In genomic region chr11:116627072-116628020, GRCm38 (mm10) we compare ENCODE assay signal across 2 mouse cellular contexts.
A peak's percentile ranks its signal among the peaks of the same experiment; 100 is the strongest.
TF ChIP-seq lines count a peak whose summit lies in the region.

No protein-coding gene starts in this region.

TF ChIP-seq in C2C12, 6 proteins besides CTCF, POLR2A, EP300 and RAD21 (continued from another document):
- TF ChIP-seq USF1 (IDR thresholded peaks at IDR 0.05; ENCODE audit: low read depth) (no peak), CEBPB (IDR thresholded peaks at IDR 0.05; ENCODE audit: low read depth) (no peak), MAX (IDR thresholded peaks at IDR 0.05) (no peak), MYOD1 (IDR thresholded peaks at IDR 0.05; ENCODE audit: control insufficient read depth, insufficient read length, low read depth) (no peak), MYOG (IDR thresholded peaks at IDR 0.05; ENCODE audit: control insufficient read depth, extremely low read depth, insufficient read length) (no peak)

TF ChIP-seq in MEL, 35 proteins besides CTCF, POLR2A, EP300 and RAD21:
- no peak for TF ChIP-seq UBTF (IDR thresholded peaks at IDR 0.05; ENCODE audit: borderline replicate concordance, insufficient read depth, low read depth, low read length)
- peak; percentile 50; the same call in 1 of the 2 replicates for TF ChIP-seq MAZ (IDR thresholded peaks at IDR 0.05; ENCODE audit: low read depth, low read length)
- TF ChIP-seq CHD1 (IDR thresholded peaks at IDR 0.05; ENCODE audit: low read depth, low read length), result 0 out of 2 replicates have a peak, but pooled peaks have one; percentile 38
- TF ChIP-seq JUND (IDR thresholded peaks at IDR 0.05; ENCODE audit: low read depth, low read length), result no peak
- TF ChIP-seq GATA1 (IDR thresholded peaks at IDR 0.05; ENCODE audit: low read depth, low read length), result peak; percentile 59; the same call in 1 of the 2 replicates
- TF ChIP-seq MYC (IDR thresholded peaks at IDR 0.05; ENCODE audit: low read depth, low read length), result peak; percentile 25; the same call in 1 of the 2 replicates
- peak; percentile 69 for TF ChIP-seq ZNF384 (IDR thresholded peaks at IDR 0.05; ENCODE audit: low read depth, low read length)
- peak; percentile 62 for TF ChIP-seq SIN3A (IDR thresholded peaks at IDR 0.05; ENCODE audit: low read length)
- peak; percentile 40 for TF ChIP-seq SMC3 (IDR thresholded peaks at IDR 0.05; ENCODE audit: low read depth, low read length)
- no peak for TF ChIP-seq NRF1 (IDR thresholded peaks at IDR 0.05; ENCODE audit: insufficient read depth, low read depth, low read length, poor library complexity, severe bottlenecking)
- TF ChIP-seq MXI1 (IDR thresholded peaks at IDR 0.05; ENCODE audit: low read depth, low read length), result peak; percentile 70
- peak; percentile 42 for TF ChIP-seq RCOR1 (IDR thresholded peaks at IDR 0.05; ENCODE audit: low read depth, low read length)
- TF ChIP-seq ETS1 (IDR thresholded peaks at IDR 0.05; ENCODE audit: low read depth, low read length), result peak; percentile 59
